Comparison of ENCODE assay signal across 10 mouse cellular contexts in genomic region chr5:112643533-112644272, GRCm38 (mm10).
DNase-seq lines count a peak whose midpoint lies in the region; ATAC-seq and TF ChIP-seq lines count a peak whose summit lies in the region.
"Had no signal": no experiment of that assay in that cellular context is flagged by ENCODE, and none has a peak within 500 bp of the region (broad histone marks: within the 10 kb centered on the region; RNA-seq: fewer than 3 reads in every experiment).

No protein-coding gene starts in this region.

- WGBS in embryonic facial prominence, embryonic 11.5 days, result 34% methylated on average over 19 of the region's 20 CpGs
- 57% methylated on average over 20 of the region's 20 CpGs for WGBS in limb, embryonic 11.5 days
- WGBS in neural tube, embryonic 12.5 days, result 38% methylated on average over 20 of the region's 20 CpGs

- ATAC-seq in embryonic facial prominence, embryonic 11.5 days (replicated peaks; ENCODE audit: insufficient number of reproducible peaks, low FRiP score, low TSS enrichment, low read depth), result peak; percentile 81
- ATAC-seq in limb, embryonic 11.5 days (ENCODE audit: insufficient number of reproducible peaks, low FRiP score, low TSS enrichment, low read depth), result no peak
- peak; percentile 77 for ATAC-seq in neural tube, embryonic 12.5 days (ENCODE audit: low FRiP score, low read depth)
- ATAC-seq in megakaryocyte progenitor cell, adult 5-6 weeks (replicated peaks; ENCODE audit: poor library complexity), result no peak

- H3K27me3 ChIP-seq in embryonic facial prominence, embryonic 11.5 days (ENCODE audit: control insufficient read depth, insufficient read depth, low read length), result no peaks in the 10 kb centered on the region
- 0 out of 2 replicates have a peak, but pooled peaks cover 2% of the 10 kb centered on the region for H3K27me3 ChIP-seq in limb, embryonic 11.5 days (ENCODE audit: control insufficient read depth, insufficient read depth, low read length)
- 0 out of 2 replicates have a peak, but pooled peaks cover 10% of the 10 kb centered on the region for H3K27me3 ChIP-seq in neural tube, embryonic 12.5 days (replicated peaks)

- H3K4me2 ChIP-seq in embryonic facial prominence, embryonic 11.5 days (ENCODE audit: low read depth, low read length), result no peak overlapping the region
- no peak overlapping the region for H3K4me2 ChIP-seq in limb, embryonic 11.5 days (ENCODE audit: low read depth, severe bottlenecking)
- peak overlapping the region; percentile 30 for H3K4me2 ChIP-seq in neural tube, embryonic 12.5 days (replicated peaks)
- H3K4me2 ChIP-seq: embryonic facial prominence, embryonic 13.5 days had no signal

- peak overlapping the region; percentile 48 for H3K27ac ChIP-seq in layer of hippocampus, adult 2 months
- H3K27ac ChIP-seq in embryonic facial prominence, embryonic 11.5 days (replicated peaks; ENCODE audit: low read depth, low read length), result no peak overlapping the region
- no peak overlapping the region for H3K27ac ChIP-seq in limb, embryonic 11.5 days (replicated peaks; ENCODE audit: low read depth, low read length)
- no peak overlapping the region for H3K27ac ChIP-seq in neural tube, embryonic 12.5 days
- H3K27ac ChIP-seq: embryonic facial prominence, embryonic 13.5 days had no signal

- DNase-seq in layer of hippocampus, adult 2 months (ENCODE audit: low spot score in 2 of 2), result peak; percentile 21 to 42
- DNase-seq in layer of hippocampus, adult 9-10 months (ENCODE audit: low spot score), result no peak
- DNase-seq in embryonic facial prominence, embryonic 11.5 days (ENCODE audit: low spot score), result peak; percentile 67
- peak; percentile 45 for DNase-seq in limb, embryonic 11.5 days (ENCODE audit: low spot score)
- no peak for DNase-seq in spleen, adult 18-20 months
- DNase-seq in thymus, postnatal 36 days, result no peak

- no peak overlapping the region for H3K4me3 ChIP-seq in layer of hippocampus, adult 2 months
- H3K4me3 ChIP-seq in embryonic facial prominence, embryonic 11.5 days (ENCODE audit: low read depth, low read length), result no peak overlapping the region
- H3K4me3 ChIP-seq in limb, embryonic 11.5 days (ENCODE audit: low read depth, low read length), result no peak overlapping the region
- no peak overlapping the region for H3K4me3 ChIP-seq in neural tube, embryonic 12.5 days
- H3K4me3 ChIP-seq: embryonic facial prominence, embryonic 13.5 days had no signal

- no peaks in the 10 kb centered on the region for H3K36me3 ChIP-seq in embryonic facial prominence, embryonic 11.5 days (replicated peaks; ENCODE audit: control insufficient read depth, insufficient read depth, low read depth, low read length)
- H3K36me3 ChIP-seq in limb, embryonic 11.5 days (ENCODE audit: control insufficient read depth, insufficient read depth, low read length), result no peaks in the 10 kb centered on the region
- H3K36me3 ChIP-seq in neural tube, embryonic 12.5 days, result no peaks in the 10 kb centered on the region
- H3K36me3 ChIP-seq: embryonic facial prominence, embryonic 13.5 days; G1E had no signal

- TF ChIP-seq CTCF in layer of hippocampus, adult 2 months (conservative IDR thresholded peaks at IDR 0.05), result no peak

- no peaks in the 10 kb centered on the region for H3K4me1 ChIP-seq in embryonic facial prominence, embryonic 11.5 days (ENCODE audit: control insufficient read depth, insufficient read depth, low read length)
- no peaks in the 10 kb centered on the region for H3K4me1 ChIP-seq in limb, embryonic 11.5 days (ENCODE audit: control insufficient read depth, insufficient read depth, low read length)
- peaks cover 21% of the 10 kb centered on the region for H3K4me1 ChIP-seq in neural tube, embryonic 12.5 days

- H3K9me3 ChIP-seq in embryonic facial prominence, embryonic 11.5 days (replicated peaks; ENCODE audit: control insufficient read depth, low read length), result no peaks in the 10 kb centered on the region; the same call in 1 of the 2 replicates
- H3K9me3 ChIP-seq in limb, embryonic 11.5 days (ENCODE audit: control insufficient read depth, low read length), result no peaks in the 10 kb centered on the region
- H3K9me3 ChIP-seq in neural tube, embryonic 12.5 days, result no peaks in the 10 kb centered on the region
- H3K9me3 ChIP-seq: embryonic facial prominence, embryonic 13.5 days had no signal

- H3K9ac ChIP-seq in embryonic facial prominence, embryonic 11.5 days (replicated peaks; ENCODE audit: low read length), result peak overlapping the region; percentile 14; the same call in 1 of the 2 replicates
- H3K9ac ChIP-seq in limb, embryonic 11.5 days (ENCODE audit: low read length), result no peak overlapping the region
- no peak overlapping the region for H3K9ac ChIP-seq in neural tube, embryonic 12.5 days
- H3K9ac ChIP-seq: embryonic facial prominence, embryonic 13.5 days had no signal

Comparison
In these comparisons a context has a peak if more than half of its experiments do, and no peak if none do; other contexts are left out.
1. DNase-seq: peak in layer of hippocampus, adult 2 months (2 of 2), embryonic facial prominence, embryonic 11.5 days (single experiment) and limb, embryonic 11.5 days (single experiment); none in layer of hippocampus, adult 9-10 months (single experiment), spleen, adult 18-20 months (0 of 2) and thymus, postnatal 36 days (0 of 2).
2. ATAC-seq: peak in embryonic facial prominence, embryonic 11.5 days (single experiment) and neural tube, embryonic 12.5 days (single experiment); none in limb, embryonic 11.5 days (single experiment) and megakaryocyte progenitor cell, adult 5-6 weeks (single experiment).